Mouse (Mus musculus): ENCODE data around the gene Scgb2a2. TPM values are rescaled to one million over a fixed set of nuclear protein-coding genes. Genes with fewer than 3 reads are reported as not detected.
"Not testable (repeated sequence)": the region's sequence is repeated elsewhere in the genome, so short reads cannot be mapped to it uniquely, and the experiment has no call there.

The Scgb2a2 gene
- polyA plus RNA-seq, 1 experiment from 2014 or later: not detected

- H3K4me3 ChIP-seq (ENCODE audit: low read length): no peak overlapping the region
- H3K36me3 ChIP-seq (ENCODE audit: control insufficient read depth, insufficient read depth, low read length): peaks cover 58% of the 10 kb centered on the region
- no peaks in the 10 kb centered on the region for H3K4me1 ChIP-seq (ENCODE audit: control insufficient read depth, insufficient read depth, low read length)
- no peak overlapping the region for H3K27ac ChIP-seq (ENCODE audit: low read length)
- no peaks in the 10 kb centered on the region for H3K27me3 ChIP-seq (replicated peaks; ENCODE audit: control insufficient read depth, insufficient read depth, low read length)
- 86% methylated on average over 8 of the region's 8 CpGs for WGBS
- no peak overlapping the region for H3K9ac ChIP-seq (ENCODE audit: low read depth, low read length)
- no peak overlapping the region for H3K4me2 ChIP-seq (ENCODE audit: low read depth, low read length)
- H3K9me3 ChIP-seq (ENCODE audit: control insufficient read depth, low read length): no peaks in the 10 kb centered on the region
- ATAC-seq: no peak
Measured at GRCm38 (mm10) chr19:9886771-9887170, 39.4 kb downstream of the Scgb2a2 start.

GRCm38 (mm10) chr19:9896067-9896466 lies 48.7 kb downstream of the Scgb2a2 start:
- ATAC-seq: no peak
- Histone ChIP-seq H3K27ac (ENCODE audit: low read length) (no peak overlapping the region), H3K36me3 (ENCODE audit: control insufficient read depth, insufficient read depth, low read length) (peaks cover 21% of the 10 kb centered on the region), H3K4me1 (ENCODE audit: control insufficient read depth, insufficient read depth, low read length) (peaks cover 18% of the 10 kb centered on the region), H3K9ac (ENCODE audit: low read depth, low read length) (no peak overlapping the region), H3K4me3 (ENCODE audit: low read length) (no peak overlapping the region), H3K4me2 (ENCODE audit: low read depth, low read length) (no peak overlapping the region), H3K9me3 (ENCODE audit: control insufficient read depth, low read length) (no peaks in the 10 kb centered on the region), H3K27me3 (replicated peaks; ENCODE audit: control insufficient read depth, insufficient read depth, low read length) (no peaks in the 10 kb centered on the region)
- 63% methylated on average over 5 of the region's 5 CpGs for WGBS

- 7% methylated on average over 17 of the region's 17 CpGs for WGBS
- Histone ChIP-seq H3K9me3 (ENCODE audit: control insufficient read depth, low read length) (no peaks in the 10 kb centered on the region), H3K27me3 (replicated peaks; ENCODE audit: control insufficient read depth, insufficient read depth, low read length) (no peaks in the 10 kb centered on the region), H3K9ac (ENCODE audit: low read depth, low read length) (peak overlapping the region; percentile 80), H3K27ac (ENCODE audit: low read length) (peak overlapping the region; percentile 77), H3K36me3 (ENCODE audit: control insufficient read depth, insufficient read depth, low read length) (peaks cover 10% of the 10 kb centered on the region), H3K4me3 (ENCODE audit: low read length) (peak overlapping the region; percentile 77), H3K4me2 (ENCODE audit: low read depth, low read length) (peak overlapping the region; percentile 72), H3K4me1 (ENCODE audit: control insufficient read depth, insufficient read depth, low read length) (peaks cover 18% of the 10 kb centered on the region)
- peak; percentile 1; the same call in 1 of the 2 replicates for ATAC-seq
Measured at GRCm38 (mm10) chr19:9898339-9899066, 51.1 kb downstream of the Scgb2a2 start.

- Histone ChIP-seq H3K4me2 (ENCODE audit: low read depth, low read length) (peak within 1 kb of the TSS; percentile 72), H3K36me3 (ENCODE audit: control insufficient read depth, insufficient read depth, low read length) (peaks cover 4% of the 10 kb centered on the region), H3K27me3 (replicated peaks; ENCODE audit: control insufficient read depth, insufficient read depth, low read length) (no peaks in the 10 kb centered on the region)
Measured at GRCm38 (mm10) chr19:9899072-9899779, 51.9 kb downstream of the Scgb2a2 start, which contains the start of gene Incenp. Gene Incenp, minus strand, starts transcription at chr19:9899551.

DNA sequence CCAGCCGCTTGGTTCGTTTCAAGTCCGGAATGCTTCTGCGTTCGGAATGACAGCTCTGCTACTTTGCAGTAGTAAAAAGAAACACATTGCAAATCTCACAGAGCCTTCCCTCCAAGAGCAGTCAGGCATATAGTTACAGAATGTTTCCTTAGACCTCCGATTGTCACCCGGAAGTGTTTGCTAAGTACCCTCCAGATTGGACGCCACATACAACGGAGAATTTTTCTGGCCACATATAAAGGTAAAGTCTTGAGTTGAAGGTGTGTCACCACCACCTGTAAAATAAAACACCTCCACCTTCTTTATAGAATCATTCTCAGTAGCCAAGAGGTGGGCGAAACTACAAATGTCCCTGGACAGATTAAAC lies 52.4 kb downstream of the Scgb2a2 start:
- Histone ChIP-seq H3K9me3 (ENCODE audit: control insufficient read depth, low read length) (no peaks in the 10 kb centered on the region), H3K4me1 (ENCODE audit: control insufficient read depth, insufficient read depth, low read length) (peaks cover 18% of the 10 kb centered on the region), H3K9ac (ENCODE audit: low read depth, low read length) (peak overlapping the region; percentile 62), H3K36me3 (ENCODE audit: control insufficient read depth, insufficient read depth, low read length) (no peaks in the 10 kb centered on the region; the same call in none of the 2 replicates), H3K4me3 (ENCODE audit: low read length) (peak overlapping the region; percentile 77), H3K27ac (ENCODE audit: low read length) (peak overlapping the region; percentile 93), H3K27me3 (replicated peaks; ENCODE audit: control insufficient read depth, insufficient read depth, low read length) (no peaks in the 10 kb centered on the region), H3K4me2 (ENCODE audit: low read depth, low read length) (peak overlapping the region; percentile 66)
- 8% methylated on average over 10 of the region's 10 CpGs for WGBS
- ATAC-seq: peak; percentile 75

More at GRCm38 (mm10) chr19:9899072-9899779, 51.9 kb downstream of the Scgb2a2 start, which contains the start of gene Incenp:
- Histone ChIP-seq H3K4me1 (ENCODE audit: control insufficient read depth, insufficient read depth, low read length) (peaks cover 18% of the 10 kb centered on the region), H3K4me3 (ENCODE audit: low read length) (peak within 1 kb of the TSS; percentile 77), H3K27ac (ENCODE audit: low read length) (peak within 1 kb of the TSS; percentile 93), H3K9me3 (ENCODE audit: control insufficient read depth, low read length) (no peaks in the 10 kb centered on the region), H3K9ac (ENCODE audit: low read depth, low read length) (peak within 1 kb of the TSS; percentile 80)
- WGBS: under 1% methylated on average over 58 of the region's 58 CpGs
- peak; percentile 98 for ATAC-seq

DNA sequence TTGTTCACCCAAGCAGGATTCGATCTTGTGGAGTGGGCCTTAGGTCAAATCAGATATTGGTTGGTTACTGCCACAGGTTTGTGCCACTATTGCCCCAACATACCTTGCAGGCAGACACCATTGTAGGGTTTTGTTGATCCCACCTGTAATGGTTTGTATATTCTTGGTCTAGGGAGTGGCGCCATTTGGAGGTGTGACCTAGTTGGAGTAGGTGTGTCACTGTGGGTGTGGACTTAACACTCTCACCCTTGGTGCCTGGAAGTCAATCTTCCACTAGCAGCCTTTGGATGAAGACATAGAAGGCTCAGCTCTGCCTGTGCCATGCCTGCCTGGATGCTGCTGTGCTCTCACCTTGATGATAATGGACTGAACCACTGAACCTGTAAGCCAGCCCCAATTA lies 53.3 kb downstream of the Scgb2a2 start:
- not testable (repeated sequence) for H3K27me3 ChIP-seq (replicated peaks; ENCODE audit: control insufficient read depth, insufficient read depth, low read length); H3K9ac ChIP-seq (ENCODE audit: low read depth, low read length); H3K27ac ChIP-seq (ENCODE audit: low read length); H3K4me2 ChIP-seq (ENCODE audit: low read depth, low read length); ATAC-seq; H3K36me3 ChIP-seq (ENCODE audit: control insufficient read depth, insufficient read depth, low read length); H3K4me3 ChIP-seq (ENCODE audit: low read length); H3K9me3 ChIP-seq (ENCODE audit: control insufficient read depth, low read length)
- 94% methylated on average over 2 of the region's 2 CpGs for WGBS
- H3K4me1 ChIP-seq (ENCODE audit: control insufficient read depth, insufficient read depth, low read length): peaks cover 18% of the 10 kb centered on the region

Small RNA genes within 50 kb of the gene (microRNA-seq; reads per million reads assigned to microRNA genes)
- not detected for gene Gm22369

Other genes with a start within 250 kb of the Scgb2a2 start
- 63.8 and 64.4 TPM in 2 replicates for gene Incenp, start 52.0 kb downstream of the Scgb2a2 start, polyA plus RNA-seq (2015; fragmentation: Nextera tagmentation; extraction: Ambion mirVana)
- gene Fth1, start 133.0 kb downstream of the Scgb2a2 start, polyA plus RNA-seq (2015; fragmentation: Nextera tagmentation; extraction: Ambion mirVana): 2,278 and 2,351 TPM in 2 replicates
- gene Best1, start 154.1 kb downstream of the Scgb2a2 start, polyA plus RNA-seq (2015; fragmentation: Nextera tagmentation; extraction: Ambion mirVana): 0.42 and 0.72 TPM in 2 replicates
- 45.7 and 48.8 TPM in 2 replicates for gene Rab3il1, start 154.1 kb downstream of the Scgb2a2 start, polyA plus RNA-seq (2015; fragmentation: Nextera tagmentation; extraction: Ambion mirVana)
- 12.4 and 13.0 TPM in 2 replicates for gene Fads3, start 194.0 kb downstream of the Scgb2a2 start, polyA plus RNA-seq (2015; fragmentation: Nextera tagmentation; extraction: Ambion mirVana)

All from intestine, embryonic 16.5 days (tissue).